Comparison of ENCODE assay signal across 11 mouse cellular contexts in the genomic region with DNA sequence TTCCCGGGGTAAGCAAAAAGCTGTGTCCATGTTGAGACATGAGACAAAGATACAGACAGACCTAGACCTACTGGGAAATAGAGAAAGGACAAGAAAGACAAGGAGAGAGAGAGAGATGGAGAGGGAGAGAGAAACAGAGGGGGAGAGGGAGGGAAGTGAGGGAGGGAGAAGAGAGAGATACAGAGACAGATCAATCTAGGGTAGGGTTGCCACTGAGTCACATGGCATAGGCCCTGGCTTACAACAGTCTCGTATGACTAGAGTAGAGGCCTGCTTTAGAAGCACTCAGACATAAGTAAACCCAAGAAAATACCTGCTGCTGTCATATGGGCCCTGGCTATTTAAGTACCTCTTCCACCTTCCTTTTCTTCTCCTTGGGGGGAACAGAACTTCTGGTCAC.
"Had no signal": no experiment of that assay in that cellular context is flagged by ENCODE, and none has a peak within 500 bp of the region (broad histone marks: within the 10 kb centered on the region; RNA-seq: fewer than 3 reads in every experiment).

No protein-coding gene starts in this region.

- H3K27ac ChIP-seq: limb, embryonic 13.5 days; midbrain, embryonic 13.5 days; neural tube, embryonic 12.5 days; stomach, postnatal 0 days had no signal

- H3K9ac ChIP-seq: limb, embryonic 13.5 days; midbrain, embryonic 13.5 days; neural tube, embryonic 12.5 days had no signal

- H3K9me3 ChIP-seq: limb, embryonic 13.5 days; midbrain, embryonic 13.5 days; neural tube, embryonic 12.5 days had no signal

- H3K4me3 ChIP-seq: limb, embryonic 13.5 days; midbrain, embryonic 13.5 days; neural tube, embryonic 12.5 days had no signal

- H3K4me2 ChIP-seq: limb, embryonic 13.5 days; midbrain, embryonic 13.5 days; neural tube, embryonic 12.5 days had no signal

- H3K36me3 ChIP-seq: midbrain, embryonic 13.5 days; neural tube, embryonic 12.5 days had no signal

- H3K4me1 ChIP-seq: limb, embryonic 13.5 days; midbrain, embryonic 13.5 days; neural tube, embryonic 12.5 days had no signal

- H3K27me3 ChIP-seq: limb, embryonic 13.5 days; midbrain, embryonic 13.5 days; neural tube, embryonic 12.5 days had no signal

- ATAC-seq: midbrain, embryonic 13.5 days had no signal

- DNase-seq: kidney, adult 11 months; kidney, adult 9 months; kidney, postnatal 10 days; left cerebral cortex, postnatal 4 days; lung, adult 18-20 months; retina, postnatal 1 day; thymus, postnatal 4 days had no signal
